Mouse (Mus musculus): ENCODE data around the gene Tex30. TPM values are rescaled to one million over a fixed set of nuclear protein-coding genes. Genes with fewer than 3 reads are reported as not detected.

The Tex30 gene
- polyA plus RNA-seq, 1 experiment, result 5.0 TPM

GRCm38 (mm10) chr1:44119201-44120073 is 17.2 kb upstream of the Tex30 start:
- DNase-seq, result peak; percentile 76
- Histone ChIP-seq H3K4me3 (replicated peaks; ENCODE audit: extremely low read depth, low read depth, low read length) (peak overlapping the region; percentile 76), H3K4me1 (ENCODE audit: control insufficient read depth, insufficient read depth, low read length) (no peaks in the 10 kb centered on the region)
- TF ChIP-seq CTCF (IDR thresholded peaks at IDR 0.05; ENCODE audit: insufficient read depth, low read length), result no peak
- peak; percentile 70 for TF ChIP-seq POLR2A (IDR thresholded peaks at IDR 0.05; ENCODE audit: borderline replicate concordance, extremely low read depth, low read depth, low read length)
- 0% methylated on average over 42 of the region's 43 CpGs for WGBS

- peak; percentile 76 for DNase-seq
- WGBS, result under 1% methylated on average over 39 of the region's 39 CpGs
- no peak for TF ChIP-seq CTCF (IDR thresholded peaks at IDR 0.05; ENCODE audit: insufficient read depth, low read length)
- TF ChIP-seq POLR2A (IDR thresholded peaks at IDR 0.05; ENCODE audit: borderline replicate concordance, extremely low read depth, low read depth, low read length), result peak; percentile 64; the same call in 1 of the 2 replicates
- Histone ChIP-seq H3K4me1 (ENCODE audit: control insufficient read depth, insufficient read depth, low read length) (no peaks in the 10 kb centered on the region), H3K4me3 (replicated peaks; ENCODE audit: extremely low read depth, low read depth, low read length) (peak within 1 kb of the TSS; percentile 98)
These were observed 16.2 kb upstream of the Tex30 start, which contains the start of the genes Kdelc1 and Bivm for GRCm38 (mm10) chr1:44118239-44119054. Kdelc1 (minus strand) TSS chr1:44118808. Bivm (plus strand) TSS chr1:44118957.

GRCm38 (mm10) chr1:44117571-44117970 is 15.3 kb upstream of the Tex30 start:
- no peak for DNase-seq
- Histone ChIP-seq H3K4me3 (replicated peaks; ENCODE audit: extremely low read depth, low read depth, low read length) (no peak overlapping the region), H3K4me1 (ENCODE audit: control insufficient read depth, insufficient read depth, low read length) (no peaks in the 10 kb centered on the region)
- TF ChIP-seq CTCF (IDR thresholded peaks at IDR 0.05; ENCODE audit: insufficient read depth, low read length), result no peak
- no peak for TF ChIP-seq POLR2A (IDR thresholded peaks at IDR 0.05; ENCODE audit: borderline replicate concordance, extremely low read depth, low read depth, low read length)

- no peaks in the 10 kb centered on the region for H3K4me1 ChIP-seq (ENCODE audit: control insufficient read depth, insufficient read depth, low read length)
These were observed 698 bp upstream of the Tex30 start for GRCm38 (mm10) chr1:44102939-44103338.

GRCm38 (mm10) chr1:44101448-44102225 is 604 bp downstream of the Tex30 start:
- DNase-seq, result peak; percentile 30
- under 1% methylated on average over 55 of the region's 55 CpGs for WGBS
- Histone ChIP-seq H3K4me3 (replicated peaks; ENCODE audit: extremely low read depth, low read depth, low read length) (peak overlapping the region; percentile 72), H3K4me1 (ENCODE audit: control insufficient read depth, insufficient read depth, low read length) (no peaks in the 10 kb centered on the region)
- TF ChIP-seq CTCF (IDR thresholded peaks at IDR 0.05; ENCODE audit: insufficient read depth, low read length), result no peak
- 0 out of 2 replicates have a peak, but pooled peaks have one; percentile 12 for TF ChIP-seq POLR2A (IDR thresholded peaks at IDR 0.05; ENCODE audit: borderline replicate concordance, extremely low read depth, low read depth, low read length)

More at GRCm38 (mm10) chr1:44102939-44103338, 698 bp upstream of the Tex30 start:
- TF ChIP-seq CTCF (IDR thresholded peaks at IDR 0.05; ENCODE audit: insufficient read depth, low read length), result no peak
- TF ChIP-seq POLR2A (IDR thresholded peaks at IDR 0.05; ENCODE audit: borderline replicate concordance, extremely low read depth, low read depth, low read length), result no peak
- 17% methylated on average over 5 of the region's 5 CpGs for WGBS
- no peak overlapping the region for H3K4me3 ChIP-seq (replicated peaks; ENCODE audit: extremely low read depth, low read depth, low read length)
- DNase-seq, result no peak

- DNase-seq, result peak; percentile 37
- Histone ChIP-seq H3K4me3 (replicated peaks; ENCODE audit: extremely low read depth, low read depth, low read length) (no peak overlapping the region), H3K4me1 (ENCODE audit: control insufficient read depth, insufficient read depth, low read length) (no peaks in the 10 kb centered on the region)
- WGBS, result 6% methylated on average over 1 of the region's 1 CpGs
- TF ChIP-seq POLR2A (IDR thresholded peaks at IDR 0.05; ENCODE audit: borderline replicate concordance, extremely low read depth, low read depth, low read length), result no peak
- TF ChIP-seq CTCF (IDR thresholded peaks at IDR 0.05; ENCODE audit: insufficient read depth, low read length), result no peak
These were observed 37.6 kb downstream of the Tex30 start for GRCm38 (mm10) chr1:44064625-44065024.

GRCm38 (mm10) chr1:44063439-44063838 is 38.8 kb downstream of the Tex30 start:
- H3K4me3 ChIP-seq (replicated peaks; ENCODE audit: extremely low read depth, low read depth, low read length), result no peak overlapping the region
- no peak for DNase-seq
- no peaks in the 10 kb centered on the region for H3K4me1 ChIP-seq (ENCODE audit: control insufficient read depth, insufficient read depth, low read length)
- WGBS, result 95% methylated on average over 6 of the region's 6 CpGs
- TF ChIP-seq CTCF (IDR thresholded peaks at IDR 0.05; ENCODE audit: insufficient read depth, low read length) (no peak), POLR2A (IDR thresholded peaks at IDR 0.05; ENCODE audit: borderline replicate concordance, extremely low read depth, low read depth, low read length) (no peak)

GRCm38 (mm10) chr1:44061836-44062235 is 40.4 kb downstream of the Tex30 start, which contains the start of gene Gm8251:
Gm8251 (minus strand) TSS chr1:44061936.
- no peaks in the 10 kb centered on the region for H3K4me1 ChIP-seq (ENCODE audit: control insufficient read depth, insufficient read depth, low read length)
- no peak within 1 kb of the TSS for H3K4me3 ChIP-seq (replicated peaks; ENCODE audit: extremely low read depth, low read depth, low read length)
- DNase-seq, result no peak
- 85% methylated on average over 2 of the region's 2 CpGs for WGBS
- TF ChIP-seq CTCF (IDR thresholded peaks at IDR 0.05; ENCODE audit: insufficient read depth, low read length), result no peak
- TF ChIP-seq POLR2A (IDR thresholded peaks at IDR 0.05; ENCODE audit: borderline replicate concordance, extremely low read depth, low read depth, low read length), result no peak
